Mouse (Mus musculus) forebrain, embryonic 11.5 days (tissue): ENCODE results near the gene Rnase4. TPM values are rescaled to one million over a fixed set of nuclear protein-coding genes. Genes with fewer than 3 reads are reported as not detected.

Experiments used
- ATAC-seq: fragments of 200-750 bp; cut with Nextera tagmentation; replicated peaks from 2 replicates; pipeline ENCODE4 v1.8.0; 2017; ENCODE audit warnings: moderate TSS enrichment; ENCODE audit not compliant: low FRiP score
- DNase-seq: peaks from one replicate; pipeline ENCODE4 v3.0.0-alpha.2; 2017; ENCODE audit warnings: low spot score
- H3K27ac ChIP-seq: fragments of 300-500 bp; sonication (generic); 2 replicates; pipeline ENCODE4 v1.5.1; 2014; ENCODE audit warnings: low read depth, low read length
- H3K27me3 ChIP-seq: fragments of 300-500 bp; sonication (generic); 2 replicates; pipeline ENCODE4 v1.6.1; 2014; ENCODE audit warnings: mild to moderate bottlenecking, low read length, mixed read lengths; ENCODE audit not compliant: control insufficient read depth, insufficient read depth
- H3K36me3 ChIP-seq: fragments of 300-500 bp; sonication (generic); 2 replicates; pipeline ENCODE4 v1.6.1; 2014; ENCODE audit warnings: mild to moderate bottlenecking, low read length, moderate library complexity, mixed read lengths; ENCODE audit not compliant: control insufficient read depth, insufficient read depth
- H3K4me1 ChIP-seq: fragments of 300-500 bp; sonication (generic); replicated peaks from 2 replicates; pipeline ENCODE4 v1.6.1; 2014; ENCODE audit warnings: low read length, mixed read lengths; ENCODE audit not compliant: control insufficient read depth, insufficient read depth
- H3K4me2 ChIP-seq: fragments of 300-500 bp; sonication (generic); 2 replicates; pipeline ENCODE4 v1.6.1; 2014; ENCODE audit warnings: low read depth, mild to moderate bottlenecking, low read length, moderate library complexity, mixed read lengths; ENCODE audit not compliant: severe bottlenecking
- H3K4me3 ChIP-seq: fragments of 300-500 bp; sonication (generic); 2 replicates; pipeline ENCODE4 v1.5.1; 2014; ENCODE audit warnings: low read depth, low read length
- H3K9ac ChIP-seq: fragments of 300-500 bp; sonication (generic); 2 replicates; pipeline ENCODE4 v1.6.1; 2014; ENCODE audit warnings: low read length
- H3K9me3 ChIP-seq: fragments of 300-500 bp; sonication (generic); 2 replicates; pipeline ENCODE4 v1.6.1; 2016; ENCODE audit warnings: low read length, mixed read lengths; ENCODE audit not compliant: control insufficient read depth
- WGBS: fragments of 180-500 bp; shearing (Covaris S2); extraction: QIAGEN DNeasy Blood & Tissue Kit; methylation state at CpG from one replicate; pipeline ENCODE4 v1.1.7; 2014; 5-methylcytosine and 5-hydroxymethylcytosine counted together
- polyA plus RNA-seq: library from polyadenylated mRNA; unstranded; fragments of >200 nt; fragmentation: Nextera tagmentation; extraction: Ambion mirVana; gene quantifications from 2 replicates; pipeline ENCODE4 v1.2.1, GENCODE M21; 2014

The Rnase4 gene
- polyA plus RNA-seq, 1 experiment from 2014 or later, result 11.4 TPM

DNA sequence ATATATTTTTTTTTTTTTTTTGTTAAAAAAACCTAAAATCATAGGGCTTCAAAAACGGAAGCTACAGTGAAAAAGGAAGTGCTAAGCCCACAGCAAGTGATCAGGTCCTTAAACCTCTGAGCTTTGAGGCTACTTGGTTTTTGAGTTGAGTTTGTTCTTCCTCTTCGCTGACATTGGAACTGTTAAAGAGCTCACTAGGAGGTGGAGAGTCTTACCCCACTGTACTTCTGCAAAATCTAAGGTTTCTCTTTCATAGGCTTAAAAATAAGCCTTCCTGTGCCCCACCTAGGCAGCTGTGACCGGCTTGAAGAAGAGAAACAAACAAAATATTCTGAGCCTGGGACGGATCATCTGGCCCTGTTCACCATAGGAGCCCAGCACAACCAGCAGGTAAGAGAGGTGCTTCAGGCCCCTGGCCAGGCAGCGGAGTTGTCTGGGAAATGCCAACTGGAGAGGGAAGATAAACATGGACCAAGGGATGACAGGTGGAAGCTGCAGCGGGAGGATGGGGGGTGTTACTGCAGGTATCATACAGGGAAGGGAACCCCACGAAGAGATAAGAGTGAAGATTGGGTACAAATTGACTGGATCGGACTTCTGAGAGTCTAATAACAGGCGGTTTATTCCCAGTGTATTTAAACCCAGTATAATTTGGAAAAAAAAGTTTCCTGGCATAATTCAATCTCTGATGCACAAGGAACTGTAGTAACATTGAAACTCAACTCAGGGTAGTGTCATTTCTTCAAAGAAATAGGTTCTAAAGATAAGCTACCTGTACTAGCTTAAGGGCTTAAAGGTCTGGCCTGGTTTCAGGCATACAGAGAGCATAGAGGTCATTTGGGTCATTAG lies 38.1 kb downstream of the Rnase4 start:
- no peak for DNase-seq
- Histone ChIP-seq H3K4me1 (no peaks in the 10 kb centered on the region), H3K4me2 (no peak overlapping the region), H3K4me3 (no peak overlapping the region), H3K27me3 (no peaks in the 10 kb centered on the region), H3K36me3 (no peaks in the 10 kb centered on the region), H3K9ac (no peak overlapping the region), H3K9me3 (no peaks in the 10 kb centered on the region), H3K27ac (no peak overlapping the region)
- 85% methylated on average over 9 of the region's 9 CpGs for WGBS
- ATAC-seq, result no peak

DNA sequence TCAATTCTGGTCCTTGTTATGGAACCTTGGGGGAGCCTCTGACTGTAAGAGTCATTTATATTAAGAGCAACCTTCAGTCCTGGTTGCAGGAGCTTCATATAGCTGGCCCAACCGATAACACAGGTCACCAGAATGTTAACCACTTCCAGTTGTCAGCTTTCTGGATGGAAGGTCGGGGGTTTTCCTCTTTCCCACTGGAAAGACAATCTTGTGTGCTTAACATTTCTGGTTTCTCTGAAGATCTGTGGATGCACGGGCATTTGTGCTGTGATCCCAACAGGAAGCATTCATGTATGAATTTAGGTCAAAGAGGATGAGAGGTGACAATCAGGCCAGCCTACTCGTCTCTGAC lies 38.7 kb downstream of the Rnase4 start:
- WGBS, result 82% methylated on average over 4 of the region's 4 CpGs
- no peak overlapping the region for H3K27ac ChIP-seq
- no peak overlapping the region for H3K9ac ChIP-seq
- no peaks in the 10 kb centered on the region for H3K4me1 ChIP-seq
- no peak overlapping the region for H3K4me2 ChIP-seq
- no peaks in the 10 kb centered on the region for H3K36me3 ChIP-seq
- no peaks in the 10 kb centered on the region for H3K9me3 ChIP-seq
- DNase-seq, result no peak
- no peak for ATAC-seq
- no peak overlapping the region for H3K4me3 ChIP-seq
- H3K27me3 ChIP-seq, result no peaks in the 10 kb centered on the region

DNA sequence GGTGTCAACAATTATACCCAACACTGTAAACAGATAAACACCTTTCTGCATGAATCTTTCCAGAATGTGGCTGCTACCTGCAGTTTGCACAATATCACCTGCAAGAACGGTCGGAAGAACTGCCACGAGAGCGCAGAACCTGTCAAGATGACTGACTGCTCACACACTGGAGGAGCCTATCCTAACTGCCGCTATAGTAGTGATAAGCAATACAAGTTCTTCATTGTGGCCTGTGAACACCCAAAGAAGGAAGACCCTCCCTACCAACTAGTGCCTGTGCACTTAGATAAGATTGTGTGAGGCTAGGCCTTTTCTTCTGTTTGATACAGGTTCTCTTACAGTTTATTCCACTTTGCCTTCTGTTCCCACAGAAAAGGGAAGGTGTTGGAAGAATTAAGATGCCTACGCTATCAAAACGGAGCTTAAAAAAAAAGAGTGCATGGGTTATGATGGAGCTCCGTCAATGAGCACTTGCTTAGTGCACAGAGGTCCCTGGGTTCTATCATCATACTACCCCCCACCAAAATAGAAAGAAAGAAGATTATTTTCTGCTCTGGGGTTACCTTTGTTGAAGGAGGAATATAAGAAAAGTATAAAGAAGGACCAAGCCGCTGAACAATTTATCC lies 39.6 kb downstream of the Rnase4 start:
- Histone ChIP-seq H3K36me3 (no peaks in the 10 kb centered on the region), H3K4me1 (no peaks in the 10 kb centered on the region), H3K9ac (no peak overlapping the region), H3K27ac (no peak overlapping the region), H3K9me3 (no peaks in the 10 kb centered on the region), H3K27me3 (no peaks in the 10 kb centered on the region), H3K4me3 (no peak overlapping the region), H3K4me2 (no peak overlapping the region)
- WGBS, result 90% methylated on average over 9 of the region's 9 CpGs
- ATAC-seq (no peak), DNase-seq (no peak)

DNA sequence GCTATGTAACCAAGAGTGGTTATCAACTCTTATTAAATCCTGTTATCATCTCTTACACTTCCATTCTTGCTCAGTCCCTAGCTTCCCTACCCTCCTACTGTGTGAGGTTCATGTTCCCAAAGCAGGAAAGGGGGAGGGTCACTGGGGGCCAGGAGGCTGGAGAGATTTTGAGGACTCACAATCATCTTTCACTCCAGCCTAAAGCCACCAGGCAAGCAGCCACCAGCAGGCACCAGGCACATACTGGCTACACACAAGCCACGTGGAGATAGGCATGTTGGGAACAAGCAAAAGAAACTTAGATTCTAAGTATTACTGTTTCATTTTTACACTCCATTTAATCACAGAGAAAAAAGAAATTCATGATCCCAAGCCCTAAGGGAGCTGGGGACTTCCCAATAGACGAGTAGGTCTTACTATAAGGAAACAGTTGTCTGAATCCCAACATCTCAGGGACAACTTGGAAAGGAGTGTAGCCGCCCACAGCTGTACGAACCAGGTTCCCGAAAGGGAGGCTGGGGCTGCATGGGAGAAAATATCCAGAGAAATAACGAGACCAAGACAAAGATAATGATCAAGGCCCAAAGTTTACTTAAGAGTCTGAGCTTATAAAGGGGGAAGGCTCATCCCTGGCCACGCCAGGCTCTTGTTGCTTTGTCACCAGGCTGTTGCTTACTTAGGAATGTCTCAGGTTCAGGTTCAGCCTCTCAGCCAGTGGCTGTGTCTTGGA lies 40.4 kb downstream of the Rnase4 start:
- Histone ChIP-seq H3K27me3 (no peaks in the 10 kb centered on the region), H3K36me3 (no peaks in the 10 kb centered on the region), H3K4me1 (no peaks in the 10 kb centered on the region), H3K27ac (no peak overlapping the region), H3K9me3 (no peaks in the 10 kb centered on the region), H3K9ac (no peak overlapping the region), H3K4me3 (no peak overlapping the region), H3K4me2 (no peak overlapping the region)
- ATAC-seq, result no peak
- DNase-seq, result no peak
- 74% methylated on average over 7 of the region's 7 CpGs for WGBS

DNA sequence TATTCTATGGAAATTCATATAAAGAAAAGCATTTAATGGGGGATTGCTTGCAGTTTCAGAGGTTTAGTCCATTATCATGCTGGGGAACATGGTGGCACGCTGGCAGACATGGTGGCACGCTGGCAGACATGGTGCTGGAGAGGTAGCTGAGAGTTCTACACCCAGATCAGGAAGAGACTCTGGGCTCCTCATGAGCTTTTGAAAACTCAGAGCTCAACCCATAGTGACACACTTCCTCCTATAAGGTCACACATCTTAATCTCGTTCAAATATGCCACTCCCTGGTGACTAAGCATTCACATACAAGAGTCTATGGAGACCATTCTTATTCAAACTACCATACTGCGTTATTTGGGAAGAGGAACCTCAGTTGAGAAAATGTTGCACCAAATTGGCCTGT lies 41.5 kb downstream of the Rnase4 start:
- Histone ChIP-seq H3K9ac (no peak overlapping the region), H3K9me3 (no peaks in the 10 kb centered on the region), H3K4me3 (no peak overlapping the region), H3K4me1 (no peaks in the 10 kb centered on the region), H3K27me3 (no peaks in the 10 kb centered on the region), H3K4me2 (no peak overlapping the region), H3K27ac (no peak overlapping the region), H3K36me3 (no peaks in the 10 kb centered on the region)
- DNase-seq (no peak), ATAC-seq (no peak)
- 90% methylated on average over 4 of the region's 4 CpGs for WGBS

DNA sequence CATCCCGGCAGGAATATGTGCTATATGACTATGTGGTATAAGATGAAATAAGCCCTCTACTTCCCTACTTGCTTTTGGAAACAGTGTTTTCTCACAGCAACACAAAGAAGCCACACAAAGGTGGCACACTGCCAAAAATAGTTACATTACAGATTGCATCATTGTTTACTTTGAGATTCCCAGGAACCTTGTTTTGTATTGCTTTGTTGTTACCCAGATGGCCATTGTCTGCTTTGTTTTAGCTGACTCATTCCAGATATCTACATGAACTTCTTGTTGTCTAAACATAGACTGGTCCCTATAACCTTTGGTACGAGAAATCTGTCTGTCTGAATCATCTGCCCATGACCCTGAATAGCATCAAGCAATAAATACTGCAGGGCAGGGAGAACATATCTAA lies 49.5 kb downstream of the Rnase4 start:
- H3K27ac ChIP-seq, result no peak overlapping the region
- H3K4me2 ChIP-seq, result no peak overlapping the region
- ATAC-seq (no peak), DNase-seq (no peak)
- H3K4me3 ChIP-seq, result no peak overlapping the region
- no peaks in the 10 kb centered on the region for H3K27me3 ChIP-seq
- no peaks in the 10 kb centered on the region for H3K36me3 ChIP-seq
- WGBS, result 76% methylated on average over 2 of the region's 2 CpGs
- no peaks in the 10 kb centered on the region for H3K4me1 ChIP-seq
- no peak overlapping the region for H3K9ac ChIP-seq
- H3K9me3 ChIP-seq, result no peaks in the 10 kb centered on the region

DNA sequence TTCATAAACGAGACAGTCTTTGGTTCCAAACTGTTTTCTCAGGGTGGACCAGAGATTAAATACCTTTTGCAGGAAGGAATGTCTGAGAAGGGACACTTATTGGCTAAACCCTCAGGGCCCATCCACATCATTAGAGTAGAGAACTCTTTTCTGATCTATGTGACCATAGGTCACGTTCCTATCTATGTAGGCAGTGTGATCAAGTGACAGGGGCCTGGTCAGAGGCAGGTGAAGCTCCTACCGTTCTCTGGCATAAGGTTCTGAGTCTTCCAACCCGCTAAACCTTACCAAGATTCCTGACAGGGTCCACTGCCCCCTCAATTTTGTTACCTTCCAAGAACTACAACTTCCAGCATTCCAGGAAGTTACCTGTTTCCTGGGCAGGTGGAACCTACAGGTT lies 51.2 kb downstream of the Rnase4 start:
- DNase-seq, result no peak
- no peak for ATAC-seq
- no peaks in the 10 kb centered on the region for H3K9me3 ChIP-seq
- no peak overlapping the region for H3K4me3 ChIP-seq
- no peaks in the 10 kb centered on the region for H3K36me3 ChIP-seq
- 88% methylated on average over 4 of the region's 4 CpGs for WGBS
- H3K27ac ChIP-seq, result no peak overlapping the region
- H3K4me1 ChIP-seq, result no peaks in the 10 kb centered on the region
- no peaks in the 10 kb centered on the region for H3K27me3 ChIP-seq
- no peak overlapping the region for H3K4me2 ChIP-seq
- no peak overlapping the region for H3K9ac ChIP-seq

DNA sequence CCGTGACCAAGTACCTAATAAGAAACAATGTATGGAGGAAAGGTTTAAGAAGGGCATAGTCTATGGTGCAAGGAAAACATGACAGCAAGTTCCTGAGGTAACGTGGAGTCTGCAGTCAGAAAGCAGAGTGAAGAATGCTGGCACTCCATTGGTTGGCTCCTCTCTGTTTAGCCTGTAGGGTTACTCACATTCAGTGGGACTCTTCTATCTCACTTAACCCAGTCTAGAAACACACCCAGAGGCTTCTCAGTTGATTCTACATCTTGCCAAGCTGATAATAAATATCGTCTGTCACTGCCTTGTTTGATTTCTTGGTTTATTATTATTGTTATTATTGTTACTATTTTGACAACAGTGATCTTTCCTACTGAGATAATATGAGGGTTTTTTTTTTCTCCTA lies 51.7 kb downstream of the Rnase4 start:
- Histone ChIP-seq H3K4me3 (no peak overlapping the region), H3K27me3 (no peaks in the 10 kb centered on the region), H3K4me2 (no peak overlapping the region), H3K27ac (no peak overlapping the region), H3K9ac (no peak overlapping the region), H3K4me1 (no peaks in the 10 kb centered on the region), H3K36me3 (no peaks in the 10 kb centered on the region), H3K9me3 (no peaks in the 10 kb centered on the region)
- no peak for ATAC-seq
- DNase-seq, result no peak
- 86% methylated on average over 3 of the region's 3 CpGs for WGBS
